ENCODE assay signal across 9 mouse cellular contexts in genomic region chr2:18045143-18045780, GRCm38 (mm10). TPM values are rescaled to one million over a fixed set of nuclear protein-coding genes. Genes with fewer than 3 reads are reported as not detected.
DNase-seq lines count a peak whose midpoint lies in the region; ATAC-seq and TF ChIP-seq lines count a peak whose summit lies in the region.
"Had no signal": no experiment of that assay in that cellular context is flagged by ENCODE, and none has a peak within 500 bp of the region (broad histone marks: within the 10 kb centered on the region; RNA-seq: fewer than 3 reads in every experiment).

No protein-coding gene starts in this region.

- H3K27me3 ChIP-seq in limb, embryonic 14.5 days (ENCODE audit: control insufficient read depth, insufficient read depth, low read length), result no peaks in the 10 kb centered on the region

- H3K4me2 ChIP-seq in limb, embryonic 14.5 days (replicated peaks; ENCODE audit: low read depth, low read length, severe bottlenecking), result peak overlapping the region; percentile 89

- peak overlapping the region; percentile 96 for H3K4me3 ChIP-seq in limb, embryonic 14.5 days (replicated peaks; ENCODE audit: low read length)

- WGBS in limb, embryonic 14.5 days, result 4% methylated on average over 7 of the region's 7 CpGs

- DNase-seq in heart, adult 11 months, result peak; percentile 0
- DNase-seq in heart, postnatal 4 days, result no peak
- DNase-seq in retina, postnatal 1 day, result peak; percentile 38
- no peak for DNase-seq in retina, embryonic 14.5 days (ENCODE audit: low spot score)
- no peak for DNase-seq in limb, embryonic 14.5 days (ENCODE audit: low spot score)
- no peak for DNase-seq in frontal cortex, adult 2 months (ENCODE audit: extremely low spot score in 1 of 2, low spot score in 1 of 2)
- DNase-seq: adrenal gland, adult 8-10 months had no signal

- no peak for TF ChIP-seq POLR2A in limb, embryonic 14.5 days (IDR thresholded peaks at IDR 0.05; ENCODE audit: borderline replicate concordance, extremely low read depth, insufficient read depth, insufficient read length)

- H3K36me3 ChIP-seq in limb, embryonic 14.5 days (ENCODE audit: control insufficient read depth, insufficient read depth, low read length), result no peaks in the 10 kb centered on the region

- H3K27ac ChIP-seq in limb, embryonic 14.5 days (replicated peaks; ENCODE audit: low read depth, low read length), result peak overlapping the region; percentile 100

- ATAC-seq in limb, embryonic 14.5 days (ENCODE audit: low FRiP score, low read depth), result no peak
- ATAC-seq in monocyte, adult 5-6 weeks (replicated peaks; ENCODE audit: insufficient number of reproducible peaks, low FRiP score, low TSS enrichment, poor library complexity, severe bottlenecking), result no peak
- ATAC-seq in activated CD4-positive, CD25-positive, alpha-beta regulatory T cell, adult 4 months, result no peak

- H3K9ac ChIP-seq in limb, embryonic 14.5 days (ENCODE audit: low read depth, low read length, severe bottlenecking), result peak overlapping the region; percentile 100

- no peaks in the 10 kb centered on the region for H3K9me3 ChIP-seq in limb, embryonic 14.5 days (ENCODE audit: control insufficient read depth, low read length)

- H3K4me1 ChIP-seq in limb, embryonic 14.5 days (ENCODE audit: control insufficient read depth, insufficient read depth, low read length), result peaks cover 45% of the 10 kb centered on the region

RNA-seq across cellular contexts. Expression of gene Skida1, which starts 3.6 kb away (rescaled TPM):
- total RNA-seq in heart, postnatal 4 days (2021), result 1 to 10 TPM; 6.3 to 7.2 TPM
- polyA plus RNA-seq in limb, embryonic 14.5 days (2012; rRNA removed), result 18.7 and 19.0 TPM in 2 replicates
- polyA plus RNA-seq in limb, embryonic 14.5 days (2014; fragmentation: Nextera tagmentation; extraction: Ambion mirVana), result 7.9 and 8.2 TPM in 2 replicates
- polyA plus RNA-seq in frontal cortex, adult 2 months (2012; rRNA removed), result 3.9 and 5.3 TPM in 2 replicates
- 0.19 to 0.43 TPM in 2 of 3 replicates, not detected in the other for total RNA-seq in monocyte, adult 5-6 weeks (2017)
- polyA plus RNA-seq in activated CD4-positive, CD25-positive, alpha-beta regulatory T cell, adult 4 months (2017; shearing (Covaris generic)), result under 1 TPM; 0.25 to 0.48 TPM

RNA-seq across cellular contexts. Expression of gene A930004D18Rik, which starts 7.7 kb away (rescaled TPM):
- 1 to 10 TPM; 4.7 to 5.0 TPM for total RNA-seq in heart, postnatal 4 days (2021)
- 8.8 and 10.8 TPM in 2 replicates for polyA plus RNA-seq in limb, embryonic 14.5 days (2012; rRNA removed)
- polyA plus RNA-seq in limb, embryonic 14.5 days (2014; fragmentation: Nextera tagmentation; extraction: Ambion mirVana), result 13.0 and 14.2 TPM in 2 replicates
- 1.5 and 1.9 TPM in 2 replicates for polyA plus RNA-seq in frontal cortex, adult 2 months (2012; rRNA removed)
- total RNA-seq in monocyte, adult 5-6 weeks (2017), result 0.21 to 0.87 TPM (median 0.29 TPM) in 3 replicates
- 1 to 10 TPM; 2.3 to 2.9 TPM for polyA plus RNA-seq in activated CD4-positive, CD25-positive, alpha-beta regulatory T cell, adult 4 months (2017; shearing (Covaris generic))

RNA-seq across cellular contexts. Expression of gene Mllt10, which starts 9.8 kb away (rescaled TPM):
- 10 to 100 TPM; 41.5 to 44.3 TPM for total RNA-seq in heart, postnatal 4 days (2021)
- 52.7 and 59.4 TPM in 2 replicates for polyA plus RNA-seq in limb, embryonic 14.5 days (2012; rRNA removed)
- polyA plus RNA-seq in limb, embryonic 14.5 days (2014; fragmentation: Nextera tagmentation; extraction: Ambion mirVana), result 33.4 and 38.0 TPM in 2 replicates
- polyA plus RNA-seq in frontal cortex, adult 2 months (2012; rRNA removed), result 40.7 and 44.6 TPM in 2 replicates
- 36.1 to 69.5 TPM (median 67.5 TPM) in 3 replicates for total RNA-seq in monocyte, adult 5-6 weeks (2017)
- polyA plus RNA-seq in activated CD4-positive, CD25-positive, alpha-beta regulatory T cell, adult 4 months (2017; shearing (Covaris generic)), result 10 to 100 TPM; 34.0 to 36.9 TPM

RNA-seq across cellular contexts. Expression of gene H2al2a, which starts 48.5 kb away (rescaled TPM):
- not detected for total RNA-seq in heart, postnatal 4 days (2021)
- not detected in 2 replicates for polyA plus RNA-seq in limb, embryonic 14.5 days (2012; rRNA removed)
- polyA plus RNA-seq in limb, embryonic 14.5 days (2014; fragmentation: Nextera tagmentation; extraction: Ambion mirVana), result not detected in 2 replicates
- not detected in 2 replicates for polyA plus RNA-seq in frontal cortex, adult 2 months (2012; rRNA removed)
- 0.95 TPM in 1 of 3 replicates, not detected in the others for total RNA-seq in monocyte, adult 5-6 weeks (2017)
- polyA plus RNA-seq in activated CD4-positive, CD25-positive, alpha-beta regulatory T cell, adult 4 months (2017; shearing (Covaris generic)), result not detected
- total RNA-seq: adrenal gland, adult 8-10 months had no signal

Comparison
In these comparisons a context has a peak if more than half of its experiments do, and no peak if none do; other contexts are left out.
1. DNase-seq: peak in heart, adult 11 months (single experiment) and retina, postnatal 1 day (single experiment); none in heart, postnatal 4 days (single experiment), retina, embryonic 14.5 days (single experiment), limb, embryonic 14.5 days (single experiment) and frontal cortex, adult 2 months (0 of 2).